Mouse (Mus musculus) MEL (cell line): Measurements from ENCODE around the gene Sort1.

Experiments used
- CTCF ChIP-seq, 3 experiments: IDR thresholded peaks in 2 of 3; conservative IDR thresholded peaks in 1 of 3; 2 replicates each; pipeline ENCODE4 v1.5.1; 2011 to 2012; ENCODE audit warnings: low read length in 3 of 3, low read depth in 2 of 3, mild to moderate bottlenecking in 2 of 3, improper control_type of control experiment in 1 of 3, inconsistent platforms in 1 of 3, mixed read lengths in 1 of 3, moderate library complexity in 1 of 3; ENCODE audit not compliant: control insufficient read depth in 1 of 3, insufficient read depth in 1 of 3, poor library complexity in 1 of 3, severe bottlenecking in 1 of 3
- MAZ ChIP-seq: IDR thresholded peaks from 2 replicates; pipeline ENCODE4 v1.6.1; 2012; ENCODE audit warnings: low read depth, mild to moderate bottlenecking, inconsistent platforms, low read length, improper control_type of control experiment
- MYC ChIP-seq: IDR thresholded peaks from 2 replicates; pipeline ENCODE4 v1.6.1; 2011; ENCODE audit warnings: low read depth, mild to moderate bottlenecking, low read length, improper control_type of control experiment, moderate library complexity
- POLR2A ChIP-seq, 2 experiments: IDR thresholded peaks; 2 replicates each; pipeline ENCODE4 v1.6.1; 2011 to 2012; ENCODE audit warnings: low read length in 2 of 2, mild to moderate bottlenecking in 2 of 2, control low read depth in 1 of 2, improper control_type of control experiment in 1 of 2, low read depth in 1 of 2, moderate library complexity in 1 of 2; ENCODE audit not compliant: control insufficient read depth in 1 of 2, insufficient read depth in 1 of 2, poor library complexity in 1 of 2
- SIN3A ChIP-seq: IDR thresholded peaks from 2 replicates; pipeline ENCODE4 v1.6.1; 2012; ENCODE audit warnings: low read length, improper control_type of control experiment, inconsistent platforms

DNA sequence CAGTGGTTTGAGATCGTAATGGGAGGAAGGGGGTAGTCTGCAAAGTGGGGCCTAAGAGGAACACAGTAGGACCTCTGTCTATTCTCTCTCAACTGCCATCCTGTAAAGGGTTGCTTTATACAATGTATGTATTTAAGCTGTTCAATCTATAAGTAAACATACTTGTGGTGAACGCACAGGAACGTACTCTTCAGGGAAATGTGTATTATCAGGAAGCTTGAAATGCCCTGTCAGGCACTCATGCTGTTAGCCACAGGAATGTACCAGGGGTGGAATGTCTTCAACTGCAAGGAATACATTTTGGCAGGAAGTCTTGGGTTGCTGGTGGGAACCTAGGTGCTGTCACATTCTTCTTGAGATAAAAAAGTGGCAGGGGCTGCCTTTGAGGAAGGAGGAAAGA lies 88.8 kb downstream of the Sort1 start:
- TF ChIP-seq MAZ (no peak), POLR2A (IDR thresholded peaks at IDR 0.05; ENCODE audit: control insufficient read depth in 1 of 2, insufficient read depth in 1 of 2, low read depth in 1 of 2, low read length in 2 of 2, poor library complexity in 1 of 2) (no peak), MYC (no peak), CTCF (IDR thresholded peaks at IDR 0.05 in 2 of 3, conservative IDR thresholded peaks at IDR 0.05 in 1 of 3; ENCODE audit: control insufficient read depth in 1 of 3, insufficient read depth in 1 of 3, low read depth in 2 of 3, low read length in 3 of 3, poor library complexity in 1 of 3, severe bottlenecking in 1 of 3) (no peak), SIN3A (no peak)
